Mouse (Mus musculus) thymus, adult 2 months (tissue): ENCODE data around the gene Calr4.

ENCODE experiments used
- CTCF ChIP-seq: fragments of 200-500 bp; IDR thresholded peaks from 2 replicates; pipeline ENCODE4 v1.5.1; 2012; ENCODE audit warnings: mild to moderate bottlenecking, control low read depth, low read length, moderate library complexity, borderline replicate concordance; ENCODE audit not compliant: control insufficient read depth, poor library complexity, insufficient read depth; ENCODE audit errors: extremely low read depth
- POLR2A ChIP-seq: fragments of 200-500 bp; IDR thresholded peaks from 2 replicates; pipeline ENCODE4 v1.6.1; 2012; ENCODE audit warnings: mild to moderate bottlenecking, low read length, control low read depth, moderate library complexity; ENCODE audit not compliant: control insufficient read depth, poor library complexity, insufficient read depth; ENCODE audit errors: extremely low read depth

DNA sequence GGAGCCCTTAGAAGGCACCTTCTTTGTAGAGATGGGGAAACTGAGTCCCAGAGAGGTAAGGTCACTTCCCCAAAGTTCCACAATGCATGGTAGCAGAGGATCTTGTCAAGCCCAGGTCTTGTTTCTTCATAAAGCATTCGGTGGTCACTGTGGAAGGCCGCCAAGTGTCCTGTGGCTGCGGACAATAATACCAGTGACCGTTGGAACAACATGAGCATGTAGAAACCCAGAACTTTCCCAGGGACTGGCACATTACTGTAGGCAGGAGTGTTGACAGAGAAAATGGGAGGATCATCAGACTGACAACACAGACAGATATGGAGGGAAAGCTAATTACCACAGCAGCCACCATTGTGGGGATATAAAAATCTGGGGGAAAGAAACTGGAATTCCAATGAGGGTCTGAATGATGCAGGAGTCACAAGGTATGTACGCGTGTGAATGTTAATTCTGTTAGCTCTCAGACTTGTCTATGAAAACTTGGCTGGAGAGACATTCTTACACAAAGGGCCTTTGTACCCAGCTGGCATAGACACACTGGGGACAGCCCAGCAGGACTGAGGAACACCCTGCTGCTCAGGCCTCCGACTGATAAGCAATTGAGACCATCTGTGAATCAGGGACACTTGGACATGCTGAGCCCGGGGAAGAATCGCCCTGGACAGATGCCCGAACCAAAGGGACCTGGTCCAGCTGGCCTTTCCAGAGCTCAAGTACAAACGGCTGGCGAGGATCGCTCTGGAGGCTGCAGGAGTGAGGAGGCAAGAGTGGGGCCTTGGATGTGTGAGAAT lies 9.3 kb upstream of the Calr4 start:
- no peak for TF ChIP-seq POLR2A
- TF ChIP-seq CTCF, result no peak
